ENCODE assay signal across 26 mouse cellular contexts in the genomic region with DNA sequence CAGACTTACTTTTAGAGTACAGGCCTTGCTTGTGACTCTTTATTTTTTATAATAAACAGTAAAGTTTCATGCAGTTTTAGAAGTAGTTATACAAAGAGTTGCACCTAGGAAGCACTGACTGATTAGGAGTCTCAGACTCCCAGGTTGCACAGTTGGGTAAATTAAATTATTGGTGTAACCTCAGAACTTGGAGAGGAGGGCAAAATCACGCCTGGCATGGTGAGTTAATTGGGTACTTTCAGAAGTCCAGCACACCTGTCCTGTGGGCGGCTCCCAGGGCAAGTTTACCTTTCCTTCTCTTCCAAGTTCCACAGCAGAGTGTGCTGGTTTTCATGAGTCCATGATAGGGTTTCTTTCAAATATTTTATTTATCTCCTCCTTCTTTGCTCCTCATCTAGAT. TPM values are rescaled to one million over a fixed set of nuclear protein-coding genes. Genes with fewer than 3 reads are reported as not detected.
A peak's percentile ranks its signal among the peaks of the same experiment; 100 is the strongest.
DNase-seq lines count a peak whose midpoint lies in the region; ATAC-seq and TF ChIP-seq lines count a peak whose summit lies in the region.
"Had no signal": no experiment of that assay in that cellular context is flagged by ENCODE, and none has a peak within 500 bp of the region (broad histone marks: within the 10 kb centered on the region; RNA-seq: fewer than 3 reads in every experiment).

No protein-coding gene starts in this region.

- TF ChIP-seq POLR2A in cortical plate, adult 2 months (IDR thresholded peaks at IDR 0.05; ENCODE audit: extremely low read depth, insufficient read depth, low read length): no peak

- no peaks in the 10 kb centered on the region for H3K27me3 ChIP-seq in forebrain, embryonic 16.5 days (replicated peaks; ENCODE audit: control insufficient read depth, insufficient read depth, low read length)
- no peaks in the 10 kb centered on the region for H3K27me3 ChIP-seq in forebrain, embryonic 12.5 days
- no peaks in the 10 kb centered on the region for H3K27me3 ChIP-seq in hindbrain, postnatal 0 days (ENCODE audit: insufficient read depth, low read length)
- no peaks in the 10 kb centered on the region for H3K27me3 ChIP-seq in hindbrain, embryonic 16.5 days (replicated peaks; ENCODE audit: control insufficient read depth, insufficient read depth, low read length)
- H3K27me3 ChIP-seq in midbrain, embryonic 16.5 days (ENCODE audit: control insufficient read depth, insufficient read depth, low read depth, low read length): no peaks in the 10 kb centered on the region
- no peaks in the 10 kb centered on the region for H3K27me3 ChIP-seq in midbrain, postnatal 0 days (ENCODE audit: insufficient read depth, low read length)
- H3K27me3 ChIP-seq: embryonic facial prominence, embryonic 15.5 days; heart, embryonic 15.5 days; hindbrain, embryonic 15.5 days had no signal

- H3K4me1 ChIP-seq in forebrain, embryonic 16.5 days (replicated peaks; ENCODE audit: control insufficient read depth, insufficient read depth, low read length): peaks cover 29% of the 10 kb centered on the region
- peaks cover 27% of the 10 kb centered on the region for H3K4me1 ChIP-seq in forebrain, embryonic 12.5 days
- peaks cover 10% of the 10 kb centered on the region; the same call in 1 of the 2 replicates for H3K4me1 ChIP-seq in hindbrain, postnatal 0 days (ENCODE audit: insufficient read depth, low read length)
- H3K4me1 ChIP-seq in hindbrain, embryonic 16.5 days (ENCODE audit: control insufficient read depth, insufficient read depth, low read depth, low read length): peaks cover 21% of the 10 kb centered on the region
- H3K4me1 ChIP-seq in midbrain, embryonic 16.5 days (ENCODE audit: control insufficient read depth, insufficient read depth, low read length): peaks cover 38% of the 10 kb centered on the region
- H3K4me1 ChIP-seq in midbrain, postnatal 0 days (ENCODE audit: insufficient read depth, low read length): peaks cover 11% of the 10 kb centered on the region; the same call in 1 of the 2 replicates
- H3K4me1 ChIP-seq in cortical plate, adult 2 months (ENCODE audit: control insufficient read depth, insufficient read depth, low read length): peaks cover 15% of the 10 kb centered on the region; the same call in 1 of the 2 replicates

- no peak for ATAC-seq in forebrain, embryonic 16.5 days
- no peak for ATAC-seq in forebrain, embryonic 12.5 days (ENCODE audit: low FRiP score)
- no peak for ATAC-seq in hindbrain, postnatal 0 days
- no peak for ATAC-seq in hindbrain, embryonic 16.5 days
- no peak for ATAC-seq in midbrain, embryonic 16.5 days
- no peak for ATAC-seq in midbrain, postnatal 0 days (ENCODE audit: low FRiP score)

- TF ChIP-seq CTCF in hindbrain, postnatal 0 days (IDR thresholded peaks at IDR 0.05; ENCODE audit: low read depth): no peak
- no peak for TF ChIP-seq CTCF in midbrain, postnatal 0 days (IDR thresholded peaks at IDR 0.05)
- no peak for TF ChIP-seq CTCF in cortical plate, adult 2 months (IDR thresholded peaks at IDR 0.05; ENCODE audit: extremely low read depth, insufficient read depth, low read length)

- no peak overlapping the region for H3K9ac ChIP-seq in forebrain, embryonic 16.5 days (replicated peaks; ENCODE audit: low read depth, low read length)
- no peak overlapping the region for H3K9ac ChIP-seq in forebrain, embryonic 12.5 days
- H3K9ac ChIP-seq in hindbrain, postnatal 0 days (replicated peaks; ENCODE audit: low read length): no peak overlapping the region
- no peak overlapping the region for H3K9ac ChIP-seq in hindbrain, embryonic 16.5 days (ENCODE audit: low read depth, low read length)
- H3K9ac ChIP-seq in midbrain, embryonic 16.5 days (ENCODE audit: low read depth, low read length): no peak overlapping the region
- H3K9ac ChIP-seq in midbrain, postnatal 0 days (replicated peaks; ENCODE audit: low read length, poor library complexity, severe bottlenecking): no peak overlapping the region
- H3K9ac ChIP-seq: embryonic facial prominence, embryonic 15.5 days; heart, embryonic 15.5 days; hindbrain, embryonic 15.5 days had no signal

- H3K4me2 ChIP-seq in forebrain, embryonic 16.5 days (ENCODE audit: low read length): peak overlapping the region; percentile 9; the same call in 1 of the 2 replicates
- H3K4me2 ChIP-seq in forebrain, embryonic 12.5 days: no peak overlapping the region
- 0 out of 2 replicates have a peak overlapping the region, but pooled peaks have one; percentile 5 for H3K4me2 ChIP-seq in hindbrain, postnatal 0 days (ENCODE audit: low read depth, low read length)
- H3K4me2 ChIP-seq in hindbrain, embryonic 16.5 days (ENCODE audit: low read length): no peak overlapping the region
- H3K4me2 ChIP-seq in midbrain, embryonic 16.5 days (ENCODE audit: low read length): 0 out of 2 replicates have a peak overlapping the region, but pooled peaks have one; percentile 0
- H3K4me2 ChIP-seq in midbrain, postnatal 0 days (ENCODE audit: low read depth, low read length, poor library complexity, severe bottlenecking): no peak overlapping the region
- H3K4me2 ChIP-seq: embryonic facial prominence, embryonic 15.5 days; heart, embryonic 11.5 days; heart, embryonic 15.5 days had no signal

- DNase-seq in hindbrain, postnatal 0 days (ENCODE audit: low spot score): no peak
- no peak for DNase-seq in midbrain, postnatal 0 days (ENCODE audit: low spot score)
- no peak for DNase-seq in thymus, postnatal 36 days
- DNase-seq: adrenal gland, adult 2 months; adrenal gland, postnatal 36 days; cerebellum, adult 2 months; cerebellum, postnatal 10 days; embryo, embryonic 11 days; gastrocnemius, postnatal 10 days; heart, adult 2 months; heart, postnatal 14 days had no signal

- H3K9me3 ChIP-seq in forebrain, embryonic 16.5 days (ENCODE audit: control insufficient read depth, low read length): peaks cover 2% of the 10 kb centered on the region; the same call in 1 of the 2 replicates
- no peaks in the 10 kb centered on the region for H3K9me3 ChIP-seq in forebrain, embryonic 12.5 days
- no peaks in the 10 kb centered on the region for H3K9me3 ChIP-seq in hindbrain, postnatal 0 days (ENCODE audit: low read length)
- H3K9me3 ChIP-seq in hindbrain, embryonic 16.5 days (ENCODE audit: control insufficient read depth, low read length): peaks cover 4% of the 10 kb centered on the region; the same call in 1 of the 2 replicates
- no peaks in the 10 kb centered on the region for H3K9me3 ChIP-seq in midbrain, embryonic 16.5 days (replicated peaks; ENCODE audit: control insufficient read depth, low read length, poor library complexity, severe bottlenecking)
- H3K9me3 ChIP-seq in midbrain, postnatal 0 days (ENCODE audit: low read length): no peaks in the 10 kb centered on the region
- H3K9me3 ChIP-seq: embryonic facial prominence, embryonic 15.5 days; forebrain, embryonic 10.5 days; hindbrain, embryonic 15.5 days had no signal

- no peak overlapping the region for H3K4me3 ChIP-seq in forebrain, embryonic 16.5 days (replicated peaks; ENCODE audit: low read length)
- H3K4me3 ChIP-seq in forebrain, embryonic 12.5 days (replicated peaks): no peak overlapping the region
- no peak overlapping the region for H3K4me3 ChIP-seq in hindbrain, postnatal 0 days (ENCODE audit: low read length)
- no peak overlapping the region for H3K4me3 ChIP-seq in hindbrain, embryonic 16.5 days (ENCODE audit: low read length)
- H3K4me3 ChIP-seq in midbrain, embryonic 16.5 days (ENCODE audit: low read depth, low read length): no peak overlapping the region
- H3K4me3 ChIP-seq in midbrain, postnatal 0 days (ENCODE audit: low read depth, low read length): no peak overlapping the region
- no peak overlapping the region for H3K4me3 ChIP-seq in cortical plate, adult 2 months (ENCODE audit: insufficient read depth, low read length)
- H3K4me3 ChIP-seq: embryonic facial prominence, embryonic 15.5 days; erythroblast, embryonic 14.5 days; forebrain, embryonic 10.5 days; heart, adult 2 months; heart, embryonic 15.5 days; hindbrain, embryonic 15.5 days had no signal

- no peaks in the 10 kb centered on the region for H3K36me3 ChIP-seq in forebrain, embryonic 16.5 days (ENCODE audit: control insufficient read depth, insufficient read depth)
- no peaks in the 10 kb centered on the region for H3K36me3 ChIP-seq in forebrain, embryonic 12.5 days (replicated peaks)
- H3K36me3 ChIP-seq in hindbrain, postnatal 0 days (ENCODE audit: insufficient read depth, low read length): no peaks in the 10 kb centered on the region
- H3K36me3 ChIP-seq in hindbrain, embryonic 16.5 days (ENCODE audit: control insufficient read depth, insufficient read depth, low read length): no peaks in the 10 kb centered on the region
- H3K36me3 ChIP-seq in midbrain, embryonic 16.5 days (ENCODE audit: control insufficient read depth, insufficient read depth, low read length): no peaks in the 10 kb centered on the region
- no peaks in the 10 kb centered on the region for H3K36me3 ChIP-seq in midbrain, postnatal 0 days (ENCODE audit: insufficient read depth, low read length)
- H3K36me3 ChIP-seq: embryonic facial prominence, embryonic 15.5 days; heart, embryonic 15.5 days; hindbrain, embryonic 15.5 days had no signal

- H3K27ac ChIP-seq in forebrain, embryonic 16.5 days (ENCODE audit: low read length): no peak overlapping the region
- no peak overlapping the region for H3K27ac ChIP-seq in forebrain, embryonic 12.5 days
- no peak overlapping the region for H3K27ac ChIP-seq in hindbrain, postnatal 0 days
- H3K27ac ChIP-seq in hindbrain, embryonic 16.5 days (ENCODE audit: low read depth, low read length): no peak overlapping the region
- no peak overlapping the region for H3K27ac ChIP-seq in midbrain, embryonic 16.5 days (ENCODE audit: low read length)
- H3K27ac ChIP-seq in midbrain, postnatal 0 days (ENCODE audit: low read depth, low read length): no peak overlapping the region
- H3K27ac ChIP-seq in cortical plate, adult 2 months (ENCODE audit: insufficient read depth, low read length): peak overlapping the region; percentile 54
- H3K27ac ChIP-seq: forebrain, embryonic 10.5 days; heart, embryonic 15.5 days; hindbrain, embryonic 15.5 days had no signal

- WGBS in forebrain, embryonic 16.5 days: 76% methylated on average over 2 of the region's 2 CpGs
- WGBS in forebrain, embryonic 12.5 days: 81% methylated on average over 2 of the region's 2 CpGs
- 88% methylated on average over 2 of the region's 2 CpGs for WGBS in hindbrain, postnatal 0 days
- 88% methylated on average over 2 of the region's 2 CpGs for WGBS in hindbrain, embryonic 16.5 days
- 87% methylated on average over 2 of the region's 2 CpGs for WGBS in midbrain, embryonic 16.5 days
- WGBS in midbrain, postnatal 0 days: 87% methylated on average over 2 of the region's 2 CpGs

RNA-seq across cellular contexts. Expression of gene Ccdc50, which starts 3.2 kb away (rescaled TPM):
- 49.2 and 49.8 TPM in 2 replicates for polyA plus RNA-seq in forebrain, embryonic 16.5 days (2015; fragmentation: Nextera tagmentation; extraction: Ambion mirVana)
- polyA plus RNA-seq in forebrain, embryonic 12.5 days (2016; fragmentation: Nextera tagmentation; extraction: Ambion mirVana): 64.9 and 65.5 TPM in 2 replicates
- total RNA-seq in hindbrain, postnatal 0 days (2014; rRNA removed): 48.9 and 51.9 TPM in 2 replicates
- polyA plus RNA-seq in hindbrain, postnatal 0 days (2015; fragmentation: Nextera tagmentation; extraction: Ambion mirVana): 30.9 and 34.1 TPM in 2 replicates
- 32.7 and 39.5 TPM in 2 replicates for polyA plus RNA-seq in hindbrain, embryonic 16.5 days (2015; fragmentation: Nextera tagmentation; extraction: Ambion mirVana)
- 42.3 and 45.4 TPM in 2 replicates for polyA plus RNA-seq in midbrain, embryonic 16.5 days (2015; fragmentation: Nextera tagmentation; extraction: Ambion mirVana)
- total RNA-seq in midbrain, postnatal 0 days (2014; rRNA removed): 59.7 and 85.4 TPM in 2 replicates
- 27.0 and 29.4 TPM in 2 replicates for polyA plus RNA-seq in midbrain, postnatal 0 days (2015; fragmentation: Nextera tagmentation; extraction: Ambion mirVana)
- polyA plus RNA-seq in cortical plate, adult 2 months (2012; rRNA removed): 24.1 and 25.1 TPM in 2 replicates

RNA-seq across cellular contexts. Expression of gene Uts2b, which starts 21.8 kb away (rescaled TPM):
- polyA plus RNA-seq in forebrain, embryonic 16.5 days (2015; fragmentation: Nextera tagmentation; extraction: Ambion mirVana): not detected in 2 replicates
- not detected in 2 replicates for polyA plus RNA-seq in forebrain, embryonic 12.5 days (2016; fragmentation: Nextera tagmentation; extraction: Ambion mirVana)
- 2.0 and 3.8 TPM in 2 replicates for total RNA-seq in hindbrain, postnatal 0 days (2014; rRNA removed)
- polyA plus RNA-seq in hindbrain, postnatal 0 days (2015; fragmentation: Nextera tagmentation; extraction: Ambion mirVana): 7.4 and 8.8 TPM in 2 replicates
- polyA plus RNA-seq in hindbrain, embryonic 16.5 days (2015; fragmentation: Nextera tagmentation; extraction: Ambion mirVana): 7.5 and 7.6 TPM in 2 replicates
- 0.52 and 0.60 TPM in 2 replicates for polyA plus RNA-seq in midbrain, embryonic 16.5 days (2015; fragmentation: Nextera tagmentation; extraction: Ambion mirVana)
- 0.33 and 1.5 TPM in 2 replicates for total RNA-seq in midbrain, postnatal 0 days (2014; rRNA removed)
- 0.21 TPM in 1 of 2 replicates, not detected in the other for polyA plus RNA-seq in midbrain, postnatal 0 days (2015; fragmentation: Nextera tagmentation; extraction: Ambion mirVana)
- not detected in 2 replicates for polyA plus RNA-seq in cortical plate, adult 2 months (2012; rRNA removed)
- total RNA-seq: adrenal gland, adult 2 months; adrenal gland, postnatal 36 days; gastrocnemius, postnatal 10 days; hematopoietic stem cell, adult 5-6 weeks had no signal
- polyA plus RNA-seq: adrenal gland, adult 2 months; embryonic facial prominence, embryonic 11.5 days; embryonic facial prominence, embryonic 15.5 days; erythroblast, embryonic 14.5 days; forebrain, embryonic 10.5 days; gonadal fat pad, adult 2 months; intestine, embryonic 14.5 days had no signal

Comparison
In these comparisons a context has a peak if more than half of its experiments do, and no peak if none do; other contexts are left out.
1. H3K4me2 ChIP-seq: peak in forebrain, embryonic 16.5 days (single experiment), hindbrain, postnatal 0 days (single experiment) and midbrain, embryonic 16.5 days (single experiment); none in forebrain, embryonic 12.5 days (single experiment), hindbrain, embryonic 16.5 days (single experiment) and midbrain, postnatal 0 days (single experiment).